Mouse (Mus musculus) liver, adult 2 months (tissue): Measurements from ENCODE around the gene Trim10. TPM values are rescaled to one million over a fixed set of nuclear protein-coding genes. Genes with fewer than 3 reads are reported as not detected.

Experiments
- DNase-seq: peaks from one replicate; pipeline ENCODE4 v3.0.0-alpha.2; 2011; ENCODE audit warnings: low read depth, low spot score; ENCODE audit errors: extremely low read depth
- H3K27ac ChIP-seq: fragments of 200-500 bp; replicated peaks from 2 replicates; pipeline ENCODE4 v1.5.1; 2012; ENCODE audit warnings: low read depth, mild to moderate bottlenecking, control low read depth, inconsistent platforms, low read length; ENCODE audit not compliant: insufficient read depth
- H3K27me3 ChIP-seq: fragments of 200-500 bp; 2 replicates; pipeline ENCODE4 v1.6.1; 2012; ENCODE audit warnings: mild to moderate bottlenecking, moderate library complexity, low read length, inconsistent platforms; ENCODE audit not compliant: control insufficient read depth, insufficient read depth
- H3K36me3 ChIP-seq: fragments of 200-500 bp; 2 replicates; pipeline ENCODE4 v1.6.1; 2012; ENCODE audit warnings: low read length, inconsistent platforms; ENCODE audit not compliant: control insufficient read depth, insufficient read depth
- H3K4me1 ChIP-seq: fragments of 200-500 bp; 2 replicates; pipeline ENCODE4 v1.6.1; 2011; ENCODE audit warnings: low read length; ENCODE audit not compliant: control insufficient read depth, insufficient read depth
- H3K4me3 ChIP-seq: fragments of 200-500 bp; 2 replicates; pipeline ENCODE4 v1.5.1; 2011; ENCODE audit warnings: low read depth, mild to moderate bottlenecking, control low read depth, low read length, moderate library complexity; ENCODE audit not compliant: insufficient read depth
- H3K79me2 ChIP-seq: fragments of 200-500 bp; 2 replicates; pipeline ENCODE4 v1.6.1; 2012; ENCODE audit warnings: inconsistent platforms, mild to moderate bottlenecking, low read length, moderate library complexity; ENCODE audit not compliant: control insufficient read depth, insufficient read depth
- H3K9ac ChIP-seq: fragments of 200-500 bp; 2 replicates; pipeline ENCODE4 v1.6.1; 2012; ENCODE audit warnings: low read depth, mild to moderate bottlenecking, control low read depth, inconsistent platforms, low read length
- CTCF ChIP-seq: fragments of 200-500 bp; IDR thresholded peaks from 2 replicates; pipeline ENCODE4 v1.5.1; 2011; ENCODE audit warnings: low read depth, low read length, control low read depth
- POLR2A ChIP-seq: fragments of 200-500 bp; IDR thresholded peaks from 2 replicates; pipeline ENCODE4 v1.6.1; 2011; ENCODE audit warnings: low read length, control low read depth; ENCODE audit not compliant: insufficient read depth; ENCODE audit errors: extremely low read depth
- WGBS: fragments of 180-500 bp; shearing (Covaris S2); methylation state at CpG from one replicate; pipeline ENCODE4 v1.1.7; 2018; 5-methylcytosine and 5-hydroxymethylcytosine counted together
- polyA plus RNA-seq: library from polyadenylated mRNA; depleted of rRNA; stranded (reverse); fragments of >200 nt; gene quantifications from 2 replicates; pipeline ENCODE4 v1.2.3, GENCODE M21; 2012
- total RNA-seq: library from RNA; depleted of rRNA; stranded (reverse); fragments of >200 nt; gene quantifications from 2 replicates; pipeline ENCODE4 v1.2.3, GENCODE M21; 2014

Trim10 gene
- total and polyA plus RNA-seq, 2 experiments, result not detected

- H3K27me3 ChIP-seq, result no peaks in the 10 kb centered on the region
Measured at GRCm38 (mm10) chr17:36861680-36862079, 7.7 kb upstream of the Trim10 start.

GRCm38 (mm10) chr17:36866719-36867527, 2.5 kb upstream of the Trim10 start, which contains the start of gene Trim15:
Gene Trim15, minus strand, starts transcription at chr17:36867210.
- no peak for TF ChIP-seq CTCF
- Histone ChIP-seq H3K27me3 (no peaks in the 10 kb centered on the region), H3K36me3 (no peaks in the 10 kb centered on the region), H3K4me1 (no peaks in the 10 kb centered on the region), H3K9ac (no peak within 1 kb of the TSS), H3K79me2 (no peaks in the 10 kb centered on the region), H3K4me3 (no peak within 1 kb of the TSS), H3K27ac (no peak within 1 kb of the TSS)
- WGBS, result 10% methylated on average over 29 of the region's 29 CpGs
- DNase-seq, result peak; percentile 42

More at GRCm38 (mm10) chr17:36861680-36862079, 7.7 kb upstream of the Trim10 start:
- no peak for DNase-seq
- H3K9ac ChIP-seq, result no peak overlapping the region
- peaks cover 20% of the 10 kb centered on the region for H3K36me3 ChIP-seq
- 12% methylated on average over 2 of the region's 2 CpGs for WGBS
- no peaks in the 10 kb centered on the region for H3K79me2 ChIP-seq
- no peaks in the 10 kb centered on the region for H3K4me1 ChIP-seq
- TF ChIP-seq CTCF (no peak), POLR2A (no peak)
- no peak overlapping the region for H3K4me3 ChIP-seq
- H3K27ac ChIP-seq, result no peak overlapping the region

- Histone ChIP-seq H3K9ac (no peak overlapping the region), H3K27me3 (no peaks in the 10 kb centered on the region), H3K79me2 (no peaks in the 10 kb centered on the region), H3K36me3 (no peaks in the 10 kb centered on the region), H3K27ac (no peak overlapping the region), H3K4me1 (no peaks in the 10 kb centered on the region), H3K4me3 (no peak overlapping the region)
- 89% methylated on average over 2 of the region's 2 CpGs for WGBS
- no peak for TF ChIP-seq POLR2A
- no peak for TF ChIP-seq CTCF
- DNase-seq, result no peak
Measured at GRCm38 (mm10) chr17:36868836-36869235, 538 bp upstream of the Trim10 start.

GRCm38 (mm10) chr17:36869955-36870810, 809 bp downstream of the Trim10 start:
- no peak overlapping the region for H3K9ac ChIP-seq
- no peak overlapping the region for H3K27ac ChIP-seq
- H3K27me3 ChIP-seq, result no peaks in the 10 kb centered on the region
- DNase-seq, result no peak
- no peaks in the 10 kb centered on the region for H3K79me2 ChIP-seq
- H3K4me1 ChIP-seq, result no peaks in the 10 kb centered on the region
- WGBS, result 72% methylated on average over 25 of the region's 25 CpGs
- TF ChIP-seq CTCF (no peak), POLR2A (no peak)
- H3K36me3 ChIP-seq, result no peaks in the 10 kb centered on the region
- no peak overlapping the region for H3K4me3 ChIP-seq

GRCm38 (mm10) chr17:36874636-36875035, 5.3 kb downstream of the Trim10 start:
- Histone ChIP-seq H3K4me1 (no peaks in the 10 kb centered on the region), H3K27me3 (no peaks in the 10 kb centered on the region), H3K9ac (no peak overlapping the region), H3K27ac (no peak overlapping the region), H3K4me3 (no peak overlapping the region), H3K79me2 (no peaks in the 10 kb centered on the region), H3K36me3 (no peaks in the 10 kb centered on the region)
- TF ChIP-seq CTCF (no peak), POLR2A (no peak)
- no peak for DNase-seq
- WGBS, result 62% methylated on average over 4 of the region's 4 CpGs
